Mouse (Mus musculus): ENCODE results near the gene Dffa. TPM values are rescaled to one million over a fixed set of nuclear protein-coding genes. Genes with fewer than 3 reads are reported as not detected.

Dffa gene
- 10 to 100 TPM; 33.5 to 38.7 TPM for total RNA-seq (2021)

DNA sequence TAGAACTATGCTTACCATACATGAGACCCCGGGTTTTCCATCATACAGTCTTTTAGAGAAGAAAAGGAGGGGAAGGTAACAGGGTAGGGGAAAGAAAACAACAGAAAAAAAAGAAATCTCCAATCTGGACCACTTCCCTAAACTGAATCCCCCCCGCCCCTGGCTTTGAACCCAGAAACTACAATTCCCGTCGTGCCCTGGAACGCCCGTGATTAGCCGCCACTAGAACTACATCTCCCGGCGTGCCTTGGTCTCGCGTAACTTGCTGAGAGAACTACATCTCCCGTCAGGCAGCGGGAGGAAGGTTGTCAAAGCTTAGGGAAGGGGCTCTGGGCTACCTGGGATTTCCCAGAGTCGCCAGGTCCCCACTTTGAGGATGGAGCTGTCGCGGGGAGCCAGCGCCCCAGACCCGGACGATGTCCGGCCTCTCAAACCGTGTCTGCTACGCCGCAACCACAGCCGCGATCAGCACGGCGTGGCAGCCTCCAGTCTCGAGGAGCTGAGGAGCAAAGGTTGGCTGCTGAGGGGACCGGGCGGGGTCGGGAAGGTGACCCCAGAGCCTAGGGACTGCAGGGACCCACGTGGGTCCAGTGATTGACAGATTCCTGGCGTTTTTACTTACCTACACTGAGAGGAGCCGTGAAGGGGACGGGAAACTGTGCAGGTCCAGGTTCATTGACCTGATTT, at the start of gene Dffa:
Gene Dffa (plus strand): TSS at position 272 of the 687 bp plus-strand sequence.
- intact Hi-C loops (cut with DNase I): loop anchor here (5.0 kb wide), 1 partner anchor 983 kb away; the partner anchor contains the start of gene Gpr157
- DNase-seq: peak; percentile 96

DNA sequence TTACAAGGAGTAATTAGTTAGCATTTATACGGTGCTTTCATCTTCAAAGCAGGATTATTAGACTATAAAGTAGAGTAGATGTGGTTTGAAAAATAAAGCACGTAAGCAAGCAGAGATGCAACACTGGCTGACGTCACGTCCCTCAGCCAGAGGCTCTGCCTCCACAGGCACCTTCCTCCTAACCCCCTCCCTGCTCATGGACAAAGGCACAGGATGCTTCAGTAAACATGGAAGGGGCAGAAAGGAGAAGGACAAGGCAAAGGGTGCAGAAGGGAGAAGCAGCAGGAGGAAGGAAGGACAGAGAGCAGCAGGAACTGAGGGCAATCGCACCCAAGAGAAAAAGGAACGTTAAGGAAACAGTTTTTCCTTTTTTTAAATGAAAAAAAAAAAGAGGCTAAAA, 48.1 kb upstream of the Dffa start:
- intact Hi-C loops (cut with DNase I): no loop called here
- no peak for DNase-seq

DNA sequence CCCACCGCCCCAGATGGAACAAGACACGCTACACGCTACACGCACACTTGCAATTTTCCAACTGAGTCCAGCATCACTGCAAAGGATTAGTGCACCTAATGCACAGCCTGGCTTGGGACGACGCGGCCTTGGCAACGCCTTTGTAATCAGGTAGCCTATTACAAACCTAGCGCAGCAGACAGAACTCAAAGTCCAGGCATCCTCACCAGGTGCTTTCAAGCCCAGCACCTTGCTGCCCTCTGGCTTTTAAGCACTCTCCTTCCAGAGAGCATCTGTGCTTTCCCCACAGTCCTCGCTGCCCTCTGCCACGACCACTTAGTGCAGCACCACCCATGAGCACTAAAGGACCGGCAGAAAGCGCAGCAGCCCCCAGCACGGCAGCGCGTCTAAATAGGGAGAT, 47.0 kb upstream of the Dffa start:
- intact Hi-C loops (cut with DNase I): no loop called here
- no peak for DNase-seq

DNA sequence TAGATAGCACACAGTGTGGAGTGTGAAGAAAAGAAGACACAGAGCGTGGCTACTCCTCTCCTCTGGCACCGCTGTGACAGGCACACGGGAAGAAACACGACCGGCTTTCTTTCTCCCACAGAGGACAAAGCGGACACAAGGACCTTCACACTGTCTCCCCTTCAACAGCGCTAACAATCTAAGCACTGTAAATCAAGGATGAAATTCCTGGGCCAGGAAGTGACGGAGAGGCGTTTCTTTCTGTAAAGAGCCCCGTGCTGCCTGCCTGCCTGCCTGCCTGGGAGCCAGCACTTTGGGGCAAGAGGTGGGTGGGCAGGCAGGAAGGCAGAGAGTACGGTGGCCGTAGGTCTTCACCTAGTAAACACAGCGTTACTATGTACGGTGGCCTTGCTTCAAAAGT, 46.5 kb upstream of the Dffa start:
- intact Hi-C loops (cut with DNase I): no loop called here
- DNase-seq: no peak

DNA sequence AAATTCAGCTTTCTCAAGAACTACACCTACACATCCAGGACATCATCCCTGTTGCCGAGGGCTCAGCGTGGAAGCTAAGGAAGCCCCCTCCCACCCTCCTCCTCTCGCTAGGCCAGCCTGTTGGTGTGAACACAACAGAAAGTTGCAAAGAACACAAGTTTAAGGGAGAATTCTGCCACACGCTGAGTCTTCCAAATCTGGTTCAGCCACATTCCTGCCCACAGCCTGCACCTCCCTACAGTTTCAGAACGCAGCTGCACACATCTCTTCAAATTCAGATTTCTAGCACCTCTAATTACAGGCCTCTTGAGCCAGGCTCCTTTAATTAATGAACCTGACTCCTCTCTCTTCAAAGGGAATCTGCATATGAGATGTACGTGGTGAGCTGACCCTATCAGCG, 45.6 kb upstream of the Dffa start:
- intact Hi-C loops (cut with DNase I): no loop called here
- DNase-seq: no peak

DNA sequence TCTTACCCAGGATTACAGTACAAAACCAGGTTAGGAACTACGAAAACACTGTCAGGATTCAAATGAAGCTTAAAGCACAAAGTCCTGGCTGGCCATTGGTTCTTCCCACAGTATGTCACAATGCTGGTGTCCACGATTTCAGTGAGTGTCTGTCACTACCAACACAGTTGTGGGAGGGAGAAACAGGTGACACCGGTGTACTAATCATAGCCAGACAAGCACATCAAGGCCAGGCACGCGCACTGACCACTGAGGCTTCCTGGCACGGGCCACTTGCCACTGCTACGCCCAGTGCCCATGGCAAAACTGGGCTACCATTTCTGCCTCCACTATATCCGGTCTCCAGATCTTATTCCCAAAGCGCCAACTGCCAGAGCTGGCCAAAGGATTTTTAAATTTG, 44.2 kb upstream of the Dffa start:
- no peak for DNase-seq
- intact Hi-C loops (cut with DNase I): loop anchor here (5.0 kb wide), 1 partner anchor 317 kb away; no protein-coding TSS in a partner anchor

DNA sequence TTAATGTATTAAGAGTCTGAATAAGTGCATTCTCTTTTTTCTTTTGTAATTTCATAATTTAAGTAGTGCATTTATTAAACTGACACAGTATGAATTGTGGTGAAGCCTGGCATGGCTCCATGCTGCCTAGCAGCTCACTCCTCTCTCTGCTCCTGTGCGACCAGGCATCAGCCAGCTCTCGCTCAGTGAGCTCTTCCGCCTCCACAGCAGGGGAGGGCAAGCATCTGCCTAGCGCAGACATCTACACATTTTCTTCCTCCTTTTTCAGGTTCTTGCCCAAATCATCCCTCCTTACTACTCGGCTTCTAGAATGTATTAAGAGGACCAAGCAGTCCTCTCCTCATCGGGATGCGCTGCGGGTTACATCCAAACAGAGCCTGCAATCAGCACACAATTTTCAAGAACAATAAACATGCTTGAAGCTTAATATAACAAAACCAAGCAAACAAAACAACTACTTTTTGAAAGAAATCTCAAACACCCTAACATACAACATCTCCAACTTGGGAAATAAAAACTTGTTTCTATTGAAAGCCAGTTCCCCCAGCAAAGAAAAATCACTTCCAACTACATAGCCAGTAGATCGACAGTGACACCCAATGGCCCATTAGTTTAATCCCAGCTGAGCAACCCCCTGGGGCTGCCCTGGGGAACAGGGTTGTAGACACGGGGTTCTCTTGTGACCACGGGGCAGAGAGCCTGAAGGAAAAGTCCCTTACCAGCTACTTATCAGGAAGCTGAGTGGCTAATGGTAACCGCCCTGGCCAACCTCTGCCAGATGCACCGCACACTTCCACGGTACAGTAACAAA, 43.1 kb upstream of the Dffa start:
- intact Hi-C loops (cut with DNase I): loop anchor here (5.0 kb wide), 1 partner anchor 319 kb away; no protein-coding TSS in a partner anchor
- DNase-seq: no peak

DNA sequence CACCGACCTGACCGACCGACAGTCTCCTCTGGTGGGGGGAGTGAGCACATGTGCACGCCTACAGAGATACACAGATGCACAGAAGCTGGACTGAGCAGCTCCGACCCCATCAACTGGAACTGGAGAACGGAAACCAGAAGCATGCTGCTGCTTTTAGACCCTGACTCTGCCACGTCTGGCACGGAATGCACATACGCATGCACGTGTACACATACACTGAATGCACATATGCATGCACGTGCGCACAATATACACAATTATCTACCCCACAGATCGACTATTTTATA, 42.6 kb upstream of the Dffa start:
- DNase-seq: no peak
- intact Hi-C loops (cut with DNase I): loop anchor here (5.0 kb wide), 1 partner anchor 319 kb away; no protein-coding TSS in a partner anchor

DNA sequence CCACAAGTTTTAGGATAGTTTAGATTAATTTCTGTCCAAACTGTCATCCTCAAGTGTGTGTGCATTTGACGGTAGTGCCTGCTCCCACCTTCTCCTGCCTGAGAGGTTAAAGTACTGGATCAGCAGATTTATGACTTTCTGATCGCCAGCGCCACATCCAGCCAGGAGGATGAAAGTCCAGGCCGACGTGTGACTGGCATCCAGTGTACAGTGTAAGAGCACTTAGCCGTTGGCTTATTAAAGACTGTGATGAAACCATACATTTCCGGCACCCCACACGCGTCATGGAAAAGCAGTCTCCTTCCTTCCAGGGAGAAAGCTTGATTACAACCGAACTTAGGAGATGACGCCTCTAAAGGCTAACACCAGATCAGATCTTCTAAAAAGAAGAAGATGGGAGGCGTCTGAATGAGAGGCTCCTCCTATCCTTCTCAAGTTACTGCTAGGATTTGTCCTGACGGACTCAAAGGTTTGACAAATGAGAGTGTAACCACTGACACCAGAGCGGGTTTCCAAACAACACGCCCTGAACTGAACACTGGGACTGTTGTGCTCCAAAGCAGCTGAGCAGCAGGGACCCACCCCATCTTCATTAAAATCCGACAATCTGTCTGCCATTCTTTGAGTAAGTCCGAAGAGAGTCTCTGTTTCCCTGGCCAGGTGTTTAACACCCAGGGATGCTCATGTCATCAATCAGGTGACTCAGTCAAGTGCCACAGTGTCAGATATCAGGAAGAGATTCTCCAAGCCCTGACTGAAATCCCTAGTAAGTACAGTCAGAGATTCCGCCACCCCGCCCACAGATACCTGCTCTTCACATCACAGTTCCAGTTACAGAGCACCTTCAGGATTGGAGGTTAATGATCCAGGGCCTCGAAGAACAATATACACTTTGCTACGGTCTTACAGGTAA, 41.3 kb upstream of the Dffa start:
- intact Hi-C loops (cut with DNase I): loop anchor here (5.0 kb wide), 1 partner anchor 320 kb away; no protein-coding TSS in a partner anchor
- no peak for DNase-seq

DNA sequence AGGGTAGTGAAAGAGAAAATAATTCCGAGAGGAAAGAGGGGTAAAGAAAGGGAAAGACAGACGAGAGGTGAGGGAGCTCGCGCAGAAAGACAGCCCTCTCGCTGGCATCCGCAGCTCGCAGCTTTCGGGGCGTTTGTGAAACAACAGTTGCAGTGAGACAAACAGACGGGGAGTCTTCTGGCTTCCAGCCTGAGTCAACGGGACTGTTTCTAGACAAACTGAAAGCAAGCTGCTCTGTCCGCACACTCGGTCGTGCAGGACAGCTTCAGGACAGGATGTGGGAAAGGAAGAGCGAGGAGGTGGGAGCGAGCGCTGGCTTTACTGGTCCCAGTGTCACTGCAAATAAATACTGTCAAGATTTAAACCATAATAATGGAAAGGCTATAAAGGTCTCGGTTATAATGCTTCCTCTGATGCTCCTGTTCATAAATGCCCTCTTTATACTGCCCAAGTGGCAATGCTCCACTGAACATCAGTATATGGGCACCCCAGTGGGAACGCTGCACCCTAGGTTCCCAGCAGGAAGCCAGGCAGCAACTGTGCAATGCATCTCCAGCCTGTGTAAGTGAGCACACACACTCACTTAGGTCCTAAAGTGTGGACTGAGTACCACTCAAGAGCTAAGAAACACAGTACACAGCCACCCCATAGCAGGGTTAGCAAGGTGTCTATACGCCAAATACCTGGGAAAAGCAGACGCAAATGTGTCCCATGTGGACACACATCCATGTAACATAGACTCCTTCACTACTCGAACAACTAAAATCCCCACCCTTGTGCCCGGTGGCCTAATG, 39.7 kb upstream of the Dffa start:
- intact Hi-C loops (cut with DNase I): loop anchor here (5.0 kb wide), 1 partner anchor 322 kb away; no protein-coding TSS in a partner anchor
- DNase-seq: no peak

DNA sequence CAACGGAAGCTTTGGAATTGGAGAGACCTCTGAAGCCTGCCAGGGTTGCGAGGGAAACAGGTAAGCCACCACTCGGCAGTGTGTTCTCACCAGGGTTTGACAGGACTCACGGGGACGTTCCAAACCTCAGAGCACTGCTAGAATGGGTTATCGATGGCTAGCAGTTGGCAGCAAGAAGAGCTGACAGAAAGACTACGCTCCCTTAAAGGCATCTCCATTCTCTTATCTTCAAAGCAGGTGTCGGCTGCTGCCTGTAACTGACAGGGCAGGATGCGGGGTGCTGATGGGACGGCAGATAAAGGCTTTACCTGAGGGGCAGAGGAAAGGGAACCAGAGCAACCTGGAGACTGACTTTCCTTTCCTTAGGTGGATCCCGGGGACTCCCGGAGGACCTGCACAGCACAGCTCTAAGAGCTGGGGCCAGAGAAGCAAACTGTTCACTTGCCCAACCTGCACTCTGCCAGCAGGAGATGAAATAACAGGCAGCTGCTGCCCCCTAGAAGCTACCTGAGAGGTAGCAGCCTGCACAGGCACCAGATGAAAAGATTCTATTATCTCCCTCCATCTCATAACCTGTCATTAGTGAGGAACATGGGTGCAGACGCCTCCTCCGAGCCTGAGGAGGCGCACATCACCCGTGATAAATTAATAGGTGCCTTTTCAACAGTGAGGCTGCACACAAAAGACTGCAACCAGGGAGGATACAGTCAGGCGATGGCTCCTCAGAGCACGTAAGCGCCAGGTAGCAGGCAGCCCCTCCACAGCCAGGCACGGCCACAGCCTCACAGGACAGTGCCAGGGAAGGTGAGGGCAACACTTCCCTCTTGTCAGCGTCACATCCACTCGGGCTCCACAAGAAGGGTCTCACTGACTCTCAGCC, 37.0 kb upstream of the Dffa start:
- intact Hi-C loops (cut with DNase I): no loop called here
- DNase-seq: no peak

DNA sequence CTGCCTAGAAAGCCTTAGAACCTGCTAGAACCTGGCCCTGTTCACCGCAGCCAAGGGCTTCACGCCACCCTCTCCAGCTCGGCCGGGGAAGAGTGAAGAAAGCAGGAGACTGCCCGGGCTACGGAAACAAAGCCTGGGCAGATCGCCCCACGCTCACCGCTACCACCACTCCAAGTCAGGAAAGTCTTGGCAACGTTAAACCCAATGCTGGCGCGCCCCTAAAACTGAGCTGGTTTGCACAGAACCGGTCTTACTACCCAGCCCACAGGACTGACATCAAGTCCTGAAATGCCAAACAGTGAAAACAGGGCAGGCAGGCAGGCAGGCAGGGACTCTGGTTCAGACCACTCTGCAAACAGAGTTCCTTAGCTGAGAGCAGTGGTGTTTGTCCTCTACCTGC, 28.9 kb upstream of the Dffa start:
- no peak for DNase-seq
- intact Hi-C loops (cut with DNase I): loop anchor here (5.0 kb wide), 1 partner anchor 263 kb away; no protein-coding TSS in a partner anchor

DNA sequence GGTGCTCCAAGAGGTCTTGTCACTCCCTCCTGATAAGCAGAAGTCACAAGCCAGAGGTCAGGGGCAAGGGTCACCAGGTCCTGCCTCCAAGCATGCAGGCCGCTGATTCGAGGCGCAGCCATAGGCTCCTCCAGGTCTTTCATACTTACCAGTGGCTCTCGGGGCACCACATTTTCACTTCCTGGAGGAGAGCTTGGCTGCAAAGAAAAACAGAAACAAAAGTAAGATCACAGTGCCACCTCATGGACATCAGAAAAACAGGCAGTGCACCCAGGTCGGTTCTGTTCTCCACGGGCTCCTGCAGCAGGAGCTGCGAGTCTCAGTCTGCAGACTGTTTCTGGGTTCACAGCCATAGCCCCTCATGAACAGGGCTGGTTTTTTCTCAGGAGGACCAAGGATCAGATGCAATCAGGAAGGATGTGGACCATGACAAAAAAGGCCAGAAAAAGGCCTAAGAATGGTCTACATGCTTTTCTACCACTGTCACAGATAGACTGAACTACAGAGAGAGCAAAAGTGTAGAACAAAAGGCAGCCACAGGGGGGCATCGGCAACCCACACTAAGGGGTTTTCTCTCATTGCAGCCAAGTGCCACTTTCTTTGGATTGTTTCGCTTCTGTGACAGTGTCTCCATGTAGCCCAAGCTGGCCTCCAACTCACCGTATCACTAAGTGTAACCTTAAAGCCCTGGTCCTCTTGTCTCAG, 27.9 kb upstream of the Dffa start:
- DNase-seq: peak; percentile 83
- intact Hi-C loops (cut with DNase I): loop anchor here (1.0 to 5.0 kb wide), 4 partner anchors 61 to 371 kb away; partner anchors contain the start of gene Cenps

DNA sequence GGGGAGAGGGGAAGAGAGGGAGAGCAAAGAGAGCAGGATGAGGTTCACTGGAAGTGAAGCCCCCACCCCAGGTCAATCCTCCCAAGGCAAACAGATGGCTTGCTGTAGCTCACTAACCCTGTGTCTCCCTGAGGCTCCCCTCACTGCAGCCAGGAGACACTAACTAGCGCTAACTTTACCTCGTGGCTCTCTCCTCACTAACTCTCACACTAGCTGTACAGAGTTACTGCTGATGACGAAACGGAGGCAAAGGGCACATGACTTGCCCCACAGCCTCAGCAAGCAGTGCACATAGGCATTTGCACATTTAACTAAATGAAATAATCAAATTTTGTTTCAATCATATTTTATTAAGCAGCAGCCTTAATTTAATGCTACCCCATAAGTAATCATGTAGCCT, 25.7 kb upstream of the Dffa start:
- intact Hi-C loops (cut with DNase I): loop anchor here (5.0 kb wide), 1 partner anchor 266 kb away; no protein-coding TSS in a partner anchor
- no peak for DNase-seq

DNA sequence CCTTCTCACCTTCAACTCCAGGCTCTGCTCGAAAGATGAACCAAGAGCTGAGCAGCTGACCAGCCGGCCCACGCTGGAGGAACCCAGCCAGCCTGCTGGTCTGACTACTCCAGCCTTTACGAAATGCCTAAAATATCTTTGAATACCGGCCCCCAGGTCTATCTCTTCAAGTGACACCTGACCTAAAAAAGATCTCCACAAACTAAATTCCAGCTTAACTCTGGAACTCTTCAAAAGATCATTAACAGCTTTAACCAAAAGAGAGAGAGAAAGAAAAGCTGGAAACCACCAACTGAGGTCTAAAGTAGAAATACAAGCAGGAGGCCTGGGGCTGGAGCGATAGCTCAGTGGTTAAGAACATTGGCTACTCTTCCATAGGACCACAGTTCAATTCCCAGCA, 24.3 kb upstream of the Dffa start:
- no peak for DNase-seq
- intact Hi-C loops (cut with DNase I): loop anchor here (5.0 kb wide), 1 partner anchor 267 kb away; no protein-coding TSS in a partner anchor

DNA sequence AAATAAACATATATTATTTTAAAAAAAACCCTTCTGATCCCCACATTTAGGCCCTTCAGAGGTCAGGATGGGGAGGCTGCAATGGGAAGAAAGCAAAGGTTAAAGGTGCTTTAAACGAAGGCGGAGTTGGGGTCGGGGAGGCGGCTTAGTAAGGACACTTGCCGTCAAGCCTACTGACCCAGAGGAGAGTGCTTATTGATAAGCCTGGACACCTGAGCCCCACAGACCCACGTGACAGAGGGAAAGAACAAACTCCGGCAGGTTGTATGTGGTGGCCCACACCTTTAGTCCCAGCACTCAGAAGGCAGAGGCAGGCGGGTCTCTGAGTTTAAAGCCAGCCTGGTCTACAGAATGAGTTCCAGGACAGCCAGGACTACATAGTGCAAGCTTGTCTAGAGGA, 23.8 kb upstream of the Dffa start:
- DNase-seq: no peak
- intact Hi-C loops (cut with DNase I): no loop called here

DNA sequence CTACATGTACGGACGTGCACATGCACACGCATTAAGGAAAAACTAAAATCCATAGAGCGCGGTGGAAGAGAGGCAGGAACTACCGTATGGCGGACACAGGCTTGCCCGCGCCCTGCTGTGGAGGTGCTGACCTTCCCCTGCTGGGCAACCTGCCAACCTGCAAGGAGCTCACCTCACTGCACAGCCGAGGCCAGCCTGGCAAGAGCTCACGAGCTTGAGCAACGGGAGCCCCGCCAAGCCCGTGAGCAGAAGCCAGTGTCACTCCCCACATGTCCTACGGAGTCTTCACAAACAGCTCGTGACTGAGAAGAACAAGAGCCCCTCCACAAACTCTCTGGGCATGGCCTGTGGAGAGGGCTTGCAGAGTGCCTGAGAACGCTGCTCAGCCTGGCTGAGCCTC, 22.4 kb upstream of the Dffa start:
- peak; percentile 83 to 89 for DNase-seq
- intact Hi-C loops (cut with DNase I): no loop called here

DNA sequence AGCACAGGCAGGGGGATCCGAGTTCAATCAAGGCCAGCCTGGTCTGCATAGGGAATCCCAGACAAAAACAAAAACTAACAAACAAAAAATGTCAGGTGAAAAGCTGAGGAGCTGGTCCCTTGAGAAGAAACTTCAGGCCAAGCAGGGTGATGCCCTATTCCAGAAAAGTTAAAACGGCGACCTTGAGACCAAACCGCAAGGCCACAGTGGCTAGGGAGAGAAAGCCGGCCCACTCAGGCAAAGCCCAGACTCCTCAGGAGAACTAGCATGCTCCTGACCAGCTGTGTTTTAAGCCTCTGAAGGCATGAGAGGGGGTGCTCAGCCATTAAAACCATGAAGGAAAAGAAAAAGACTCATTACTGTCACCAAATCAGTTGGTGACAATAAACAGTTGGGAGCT, 18.6 kb upstream of the Dffa start:
- intact Hi-C loops (cut with DNase I): no loop called here
- no peak for DNase-seq

Data from heart, postnatal 10 days (tissue).